Mouse (Mus musculus) lung, adult 2 months (tissue): Measurements from ENCODE around the gene G6pc3.

ENCODE experiments used
- CTCF ChIP-seq: fragments of 200-500 bp; IDR thresholded peaks from 2 replicates; pipeline ENCODE4 v1.5.1; 2011; ENCODE audit warnings: mild to moderate bottlenecking, low read length, control low read depth; ENCODE audit not compliant: insufficient read depth
- POLR2A ChIP-seq: fragments of 200-500 bp; IDR thresholded peaks from 2 replicates; pipeline ENCODE4 v1.6.1; 2011; ENCODE audit warnings: low read depth, mild to moderate bottlenecking, control low read depth, low read length, borderline replicate concordance; ENCODE audit errors: extremely low read depth

DNA sequence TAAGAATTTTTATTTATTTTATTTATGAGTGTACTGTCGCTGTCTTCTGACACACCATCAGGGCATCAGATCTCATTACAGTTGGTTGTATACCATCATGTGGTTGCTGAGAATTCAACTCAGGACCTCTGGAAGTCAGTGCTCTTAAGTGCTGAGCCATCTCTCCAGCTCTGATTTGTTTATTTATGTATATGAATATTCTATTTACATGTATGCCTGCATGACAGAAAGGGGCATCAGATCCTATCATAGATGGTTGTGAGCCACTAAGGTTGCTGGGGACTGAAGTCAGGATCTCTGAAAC lies 32.7 kb upstream of the G6pc3 start:
- TF ChIP-seq CTCF = no peak
- TF ChIP-seq POLR2A = no peak
